Mouse (Mus musculus): ENCODE data around the gene Sbno2. TPM values are rescaled to one million over a fixed set of nuclear protein-coding genes. Genes with fewer than 3 reads are reported as not detected.

The Sbno2 gene
- polyA plus RNA-seq, 1 experiment from 2014 or later: 10.3 TPM

- H3K9ac ChIP-seq (ENCODE audit: low read depth, low read length): peak overlapping the region; percentile 84
- no peak overlapping the region for H3K27ac ChIP-seq (ENCODE audit: low read depth, low read length)
- no peaks in the 10 kb centered on the region for H3K9me3 ChIP-seq (ENCODE audit: control insufficient read depth, low read length)
- H3K4me1 ChIP-seq (ENCODE audit: control insufficient read depth, insufficient read depth, low read depth, low read length): peaks cover 39% of the 10 kb centered on the region
- WGBS: 46% methylated on average over 1 of the region's 1 CpGs
- H3K4me2 ChIP-seq (ENCODE audit: low read length): peak overlapping the region; percentile 94
- no peak for ATAC-seq
- no peaks in the 10 kb centered on the region for H3K27me3 ChIP-seq (replicated peaks; ENCODE audit: control insufficient read depth, insufficient read depth, low read length)
- H3K4me3 ChIP-seq (ENCODE audit: low read length): peak overlapping the region; percentile 87
- H3K36me3 ChIP-seq (ENCODE audit: control insufficient read depth, insufficient read depth, low read length): no peaks in the 10 kb centered on the region
Observed at GRCm38 (mm10) chr10:80117736-80118135, 12.4 kb upstream of the Sbno2 start.

- H3K9ac ChIP-seq (ENCODE audit: low read depth, low read length): peak overlapping the region; percentile 84
- H3K27ac ChIP-seq (ENCODE audit: low read depth, low read length): peak overlapping the region; percentile 27; the same call in 1 of the 2 replicates
- 4% methylated on average over 30 of the region's 30 CpGs for WGBS
- no peaks in the 10 kb centered on the region for H3K9me3 ChIP-seq (ENCODE audit: control insufficient read depth, low read length)
- H3K4me3 ChIP-seq (ENCODE audit: low read length): peak overlapping the region; percentile 87
- H3K4me1 ChIP-seq (ENCODE audit: control insufficient read depth, insufficient read depth, low read depth, low read length): peaks cover 39% of the 10 kb centered on the region
- no peaks in the 10 kb centered on the region for H3K36me3 ChIP-seq (ENCODE audit: control insufficient read depth, insufficient read depth, low read length)
- no peak for ATAC-seq
- H3K27me3 ChIP-seq (replicated peaks; ENCODE audit: control insufficient read depth, insufficient read depth, low read length): no peaks in the 10 kb centered on the region
- H3K4me2 ChIP-seq (ENCODE audit: low read length): peak overlapping the region; percentile 94
Observed at GRCm38 (mm10) chr10:80116927-80117691, 11.7 kb upstream of the Sbno2 start.

- Histone ChIP-seq H3K27ac (ENCODE audit: low read depth, low read length) (peak overlapping the region; percentile 27; the same call in 1 of the 2 replicates), H3K27me3 (replicated peaks; ENCODE audit: control insufficient read depth, insufficient read depth, low read length) (no peaks in the 10 kb centered on the region), H3K4me3 (ENCODE audit: low read length) (peak overlapping the region; percentile 87), H3K4me2 (ENCODE audit: low read length) (peak overlapping the region; percentile 94), H3K9me3 (ENCODE audit: control insufficient read depth, low read length) (no peaks in the 10 kb centered on the region), H3K4me1 (ENCODE audit: control insufficient read depth, insufficient read depth, low read depth, low read length) (peaks cover 39% of the 10 kb centered on the region), H3K9ac (ENCODE audit: low read depth, low read length) (peak overlapping the region; percentile 84), H3K36me3 (ENCODE audit: control insufficient read depth, insufficient read depth, low read length) (no peaks in the 10 kb centered on the region)
- ATAC-seq: no peak
- WGBS: under 1% methylated on average over 27 of the region's 27 CpGs
Observed at GRCm38 (mm10) chr10:80116563-80116926, 11.2 kb upstream of the Sbno2 start.

GRCm38 (mm10) chr10:80115944-80116335, 10.6 kb upstream of the Sbno2 start:
- ATAC-seq: no peak
- H3K36me3 ChIP-seq (ENCODE audit: control insufficient read depth, insufficient read depth, low read length): no peaks in the 10 kb centered on the region
- peak overlapping the region; percentile 81 for H3K27ac ChIP-seq (ENCODE audit: low read depth, low read length)
- no peaks in the 10 kb centered on the region for H3K9me3 ChIP-seq (ENCODE audit: control insufficient read depth, low read length)
- peaks cover 39% of the 10 kb centered on the region for H3K4me1 ChIP-seq (ENCODE audit: control insufficient read depth, insufficient read depth, low read depth, low read length)
- peak overlapping the region; percentile 87 for H3K4me3 ChIP-seq (ENCODE audit: low read length)
- no peaks in the 10 kb centered on the region for H3K27me3 ChIP-seq (replicated peaks; ENCODE audit: control insufficient read depth, insufficient read depth, low read length)
- WGBS: under 1% methylated on average over 43 of the region's 63 CpGs
- peak overlapping the region; percentile 94 for H3K4me2 ChIP-seq (ENCODE audit: low read length)
- H3K9ac ChIP-seq (ENCODE audit: low read depth, low read length): peak overlapping the region; percentile 84

- Histone ChIP-seq H3K9me3 (ENCODE audit: control insufficient read depth, low read length) (no peaks in the 10 kb centered on the region), H3K27me3 (replicated peaks; ENCODE audit: control insufficient read depth, insufficient read depth, low read length) (no peaks in the 10 kb centered on the region), H3K36me3 (ENCODE audit: control insufficient read depth, insufficient read depth, low read length) (no peaks in the 10 kb centered on the region), H3K4me2 (ENCODE audit: low read length) (peak within 1 kb of the TSS; percentile 94), H3K4me1 (ENCODE audit: control insufficient read depth, insufficient read depth, low read depth, low read length) (peaks cover 39% of the 10 kb centered on the region), H3K9ac (ENCODE audit: low read depth, low read length) (peak within 1 kb of the TSS; percentile 84), H3K4me3 (ENCODE audit: low read length) (peak within 1 kb of the TSS; percentile 87), H3K27ac (ENCODE audit: low read depth, low read length) (peak within 1 kb of the TSS; percentile 81)
- WGBS: under 1% methylated on average over 70 of the region's 70 CpGs
- ATAC-seq: peak; percentile 99
Observed at GRCm38 (mm10) chr10:80115290-80115943, 10.0 kb upstream of the Sbno2 start, which contains the start of gene Stk11. Gene Stk11, plus strand, starts transcription at chr10:80115803.

- Histone ChIP-seq H3K4me2 (ENCODE audit: low read length) (peak overlapping the region; percentile 55), H3K9me3 (ENCODE audit: control insufficient read depth, low read length) (no peaks in the 10 kb centered on the region), H3K4me3 (ENCODE audit: low read length) (peak overlapping the region; percentile 49), H3K9ac (ENCODE audit: low read depth, low read length) (peak overlapping the region; percentile 51), H3K36me3 (ENCODE audit: control insufficient read depth, insufficient read depth, low read length) (no peaks in the 10 kb centered on the region), H3K27me3 (replicated peaks; ENCODE audit: control insufficient read depth, insufficient read depth, low read length) (no peaks in the 10 kb centered on the region), H3K4me1 (ENCODE audit: control insufficient read depth, insufficient read depth, low read depth, low read length) (peaks cover 37% of the 10 kb centered on the region), H3K27ac (ENCODE audit: low read depth, low read length) (peak overlapping the region; percentile 53)
- WGBS: 4% methylated on average over 27 of the region's 27 CpGs
- peak; percentile 23 for ATAC-seq
Observed at GRCm38 (mm10) chr10:80114341-80115284, 9.2 kb upstream of the Sbno2 start.

GRCm38 (mm10) chr10:80107678-80108077, 2.3 kb upstream of the Sbno2 start:
- H3K4me2 ChIP-seq (ENCODE audit: low read length): no peak overlapping the region
- no peak overlapping the region for H3K27ac ChIP-seq (ENCODE audit: low read depth, low read length)
- WGBS: 53% methylated on average over 6 of the region's 6 CpGs
- H3K27me3 ChIP-seq (replicated peaks; ENCODE audit: control insufficient read depth, insufficient read depth, low read length): no peaks in the 10 kb centered on the region
- no peaks in the 10 kb centered on the region for H3K9me3 ChIP-seq (ENCODE audit: control insufficient read depth, low read length)
- H3K36me3 ChIP-seq (ENCODE audit: control insufficient read depth, insufficient read depth, low read length): no peaks in the 10 kb centered on the region
- no peak overlapping the region for H3K4me3 ChIP-seq (ENCODE audit: low read length)
- no peak for ATAC-seq
- no peak overlapping the region for H3K9ac ChIP-seq (ENCODE audit: low read depth, low read length)
- H3K4me1 ChIP-seq (ENCODE audit: control insufficient read depth, insufficient read depth, low read depth, low read length): no peaks in the 10 kb centered on the region

GRCm38 (mm10) chr10:80105926-80106325, 555 bp upstream of the Sbno2 start:
- ATAC-seq: no peak
- Histone ChIP-seq H3K4me2 (ENCODE audit: low read length) (no peak overlapping the region), H3K4me3 (ENCODE audit: low read length) (no peak overlapping the region), H3K4me1 (ENCODE audit: control insufficient read depth, insufficient read depth, low read depth, low read length) (peaks cover 11% of the 10 kb centered on the region), H3K27ac (ENCODE audit: low read depth, low read length) (no peak overlapping the region), H3K36me3 (ENCODE audit: control insufficient read depth, insufficient read depth, low read length) (no peaks in the 10 kb centered on the region), H3K9me3 (ENCODE audit: control insufficient read depth, low read length) (no peaks in the 10 kb centered on the region), H3K27me3 (replicated peaks; ENCODE audit: control insufficient read depth, insufficient read depth, low read length) (no peaks in the 10 kb centered on the region), H3K9ac (ENCODE audit: low read depth, low read length) (no peak overlapping the region)
- 82% methylated on average over 5 of the region's 5 CpGs for WGBS

Data from hindbrain, embryonic 16.5 days (tissue).